Mouse (Mus musculus): ENCODE results near the gene Gabra2.

Gene Gabra2

DNA sequence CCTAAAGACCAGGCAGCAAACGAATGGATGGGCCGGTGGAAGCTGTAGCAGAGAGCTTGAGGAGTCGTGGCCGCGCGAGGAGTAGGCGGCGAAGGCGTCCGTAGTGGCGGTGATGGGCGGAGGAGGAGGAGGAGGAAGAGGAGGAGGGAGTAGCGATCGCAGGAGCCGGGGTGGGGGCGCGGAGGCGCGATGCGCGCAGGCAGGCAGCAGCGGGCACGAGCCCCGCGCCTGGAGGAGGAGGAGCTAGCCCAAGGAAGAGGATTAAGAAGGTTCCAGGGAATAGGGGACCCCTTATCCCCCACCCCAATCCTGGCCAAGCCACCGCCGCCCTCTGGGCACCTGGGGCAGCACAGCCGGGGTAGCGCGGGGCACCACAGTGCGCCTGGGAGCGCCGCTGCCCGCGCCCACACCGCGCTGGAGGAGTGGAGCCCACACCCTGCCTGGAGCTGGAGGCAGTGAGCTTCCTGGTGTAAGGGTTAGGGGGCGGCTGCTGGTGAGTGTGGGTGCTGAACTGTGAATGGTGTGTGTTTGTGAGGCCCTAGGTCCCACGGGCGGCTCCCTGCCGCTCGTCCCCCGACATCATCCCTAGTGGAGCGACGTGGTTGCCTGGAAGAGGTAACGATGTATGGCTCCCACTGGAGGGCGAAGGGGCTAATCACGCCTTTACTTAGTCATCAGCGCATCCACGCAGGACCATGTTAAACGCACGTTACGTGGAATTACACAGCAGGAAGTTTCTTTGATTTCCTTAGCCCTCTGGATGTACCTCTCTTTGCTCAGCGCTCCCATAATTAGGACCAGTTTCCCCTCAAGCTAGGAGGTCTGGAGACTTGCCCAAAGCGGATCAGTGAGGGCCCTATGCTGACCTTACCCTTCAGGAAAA is at the start of gene Gabra2:
TSS of gene Gabra2 (minus strand) at position 125 of the 883 bp plus-strand sequence.
- peak; percentile 23 for DNase-seq (ENCODE audit: low read depth, low spot score)

DNA sequence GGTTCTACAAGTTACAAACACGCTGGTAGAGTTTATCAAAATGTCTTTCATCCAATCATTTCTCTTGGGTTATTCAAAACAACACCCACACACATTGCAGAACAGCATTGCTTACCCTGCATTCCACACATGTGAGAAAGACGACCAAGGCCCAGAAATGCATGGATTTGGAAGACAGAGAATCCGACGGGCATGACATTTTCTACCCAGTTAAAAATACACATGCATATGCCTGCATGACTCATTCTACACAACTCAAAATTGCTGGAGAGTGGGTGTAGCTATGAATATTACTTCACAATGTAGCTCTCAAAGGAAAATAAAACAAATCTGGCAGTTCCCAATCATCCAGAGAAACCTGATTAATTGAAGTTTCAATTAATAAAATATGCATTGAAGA is 41.0 kb upstream of the Gabra2 start:
- DNase-seq (ENCODE audit: low read depth, low spot score) = no peak

DNA sequence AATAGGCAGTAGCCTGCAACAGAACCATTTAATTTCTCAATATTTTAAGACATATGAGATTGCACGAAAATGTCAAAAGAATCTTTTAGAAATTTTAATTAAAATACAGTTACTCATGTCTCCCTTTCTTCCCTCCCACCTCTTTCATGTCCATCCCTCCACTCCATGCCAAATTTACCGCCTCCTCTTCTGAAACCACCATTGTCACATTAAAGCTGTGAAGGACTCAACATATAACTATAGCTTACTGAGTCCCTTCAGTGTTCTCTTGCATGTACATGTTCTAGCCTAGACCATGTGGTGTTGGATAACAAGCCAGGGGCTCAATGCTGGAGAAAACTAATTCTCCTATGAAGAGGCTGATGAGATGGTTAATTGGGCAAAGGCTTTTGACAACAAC is 40.2 kb upstream of the Gabra2 start:
- DNase-seq (ENCODE audit: low read depth, low spot score) = no peak

DNA sequence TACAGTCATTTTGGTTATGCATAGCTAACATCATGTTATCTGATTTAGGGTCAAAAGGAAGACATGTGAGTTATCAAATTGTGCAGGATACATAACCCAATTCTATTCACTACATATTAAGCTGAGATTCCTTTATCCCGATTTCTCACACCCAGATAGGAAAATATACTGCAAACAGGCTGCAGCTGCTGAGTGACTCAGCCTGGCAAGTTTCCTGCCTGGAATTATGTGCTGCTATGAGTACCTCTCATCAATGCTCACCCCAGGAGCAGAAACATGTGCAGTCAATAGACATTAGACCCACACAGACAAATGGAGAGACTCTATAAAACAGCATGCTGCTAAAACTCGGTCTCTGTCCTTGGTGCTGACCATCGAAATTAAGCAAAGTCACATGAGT is 32.1 kb upstream of the Gabra2 start:
- DNase-seq (ENCODE audit: low read depth, low spot score) = no peak

DNA sequence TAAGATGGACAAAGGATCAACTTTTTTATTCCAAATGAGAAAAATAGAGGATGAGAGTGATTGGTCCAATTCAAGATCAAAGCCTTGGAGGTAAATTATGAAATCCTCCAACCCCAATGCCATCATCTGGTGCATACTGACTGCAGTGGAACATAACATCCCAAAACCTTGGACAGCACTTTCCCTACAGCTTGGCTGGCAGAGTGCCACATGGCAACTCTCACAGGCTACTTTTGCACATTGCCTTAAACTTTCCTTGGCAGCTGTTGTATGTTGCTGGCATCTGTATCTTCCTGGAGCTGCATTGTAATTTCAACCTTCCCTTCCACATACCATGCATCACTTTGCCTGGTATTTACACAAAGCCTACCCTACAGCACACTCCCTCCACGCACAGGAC is 19.6 kb upstream of the Gabra2 start:
- DNase-seq (ENCODE audit: low read depth, low spot score) = no peak

DNA sequence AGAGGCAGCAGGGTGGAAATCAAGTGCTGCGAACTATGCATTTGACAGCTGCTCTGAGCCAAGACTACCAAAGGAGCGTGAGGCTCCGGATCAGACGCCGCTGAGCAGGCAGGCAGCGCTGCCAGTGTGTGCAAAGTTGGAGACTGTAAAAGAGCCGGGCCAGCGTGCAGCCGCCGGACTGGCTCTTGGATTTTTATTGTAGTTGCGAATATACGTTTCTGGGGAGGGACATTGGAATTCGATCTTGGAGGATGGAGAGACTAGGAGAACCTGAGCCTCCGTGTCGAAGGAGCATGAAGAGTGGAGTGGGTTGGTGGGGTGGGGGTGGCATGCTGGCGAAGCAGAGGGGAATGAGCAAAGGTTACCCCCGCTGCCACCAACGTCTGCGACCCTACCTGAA is 469 bp downstream of the Gabra2 start:
- peak; percentile 20 for DNase-seq (ENCODE audit: low read depth, low spot score)

DNA sequence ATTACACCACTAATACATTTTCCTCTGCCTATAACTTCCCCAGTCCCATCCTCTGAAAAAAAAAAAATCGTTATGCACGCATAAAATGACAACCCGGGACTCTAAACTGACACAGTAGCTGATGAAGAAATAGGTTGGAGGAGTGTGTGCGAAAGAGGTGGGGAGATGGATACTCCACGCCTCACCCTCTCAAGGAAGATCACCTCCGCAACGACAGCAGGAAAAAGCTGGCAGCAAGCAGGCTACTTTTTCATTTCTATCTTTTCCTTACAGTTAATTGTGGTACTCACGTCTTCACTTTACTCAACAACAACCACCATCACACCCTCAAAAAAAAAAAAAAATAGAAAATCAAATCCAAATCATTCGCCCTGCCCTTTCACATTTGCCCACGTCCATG is 873 bp downstream of the Gabra2 start:
- DNase-seq (ENCODE audit: low read depth, low spot score) = no peak

DNA sequence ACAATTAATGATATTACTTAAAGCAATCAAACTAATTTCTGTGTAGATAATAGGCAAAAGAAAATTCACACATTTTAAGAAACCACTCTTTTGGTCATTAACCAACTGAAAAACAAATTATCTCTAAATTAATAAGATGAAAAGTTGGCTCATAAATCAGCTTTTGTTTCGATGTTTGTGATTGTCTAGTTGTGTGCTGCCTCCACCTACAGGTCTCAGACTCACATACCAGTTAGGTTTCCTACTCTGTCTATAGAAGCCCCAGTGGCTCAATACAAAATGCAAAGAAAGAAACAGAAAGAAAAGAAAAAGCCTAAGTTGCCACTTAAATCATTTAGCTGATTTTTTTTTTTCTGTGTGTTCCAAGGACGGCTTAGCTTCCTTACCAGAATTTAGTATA is 1.8 kb downstream of the Gabra2 start:
- no peak for DNase-seq (ENCODE audit: low read depth, low spot score)

DNA sequence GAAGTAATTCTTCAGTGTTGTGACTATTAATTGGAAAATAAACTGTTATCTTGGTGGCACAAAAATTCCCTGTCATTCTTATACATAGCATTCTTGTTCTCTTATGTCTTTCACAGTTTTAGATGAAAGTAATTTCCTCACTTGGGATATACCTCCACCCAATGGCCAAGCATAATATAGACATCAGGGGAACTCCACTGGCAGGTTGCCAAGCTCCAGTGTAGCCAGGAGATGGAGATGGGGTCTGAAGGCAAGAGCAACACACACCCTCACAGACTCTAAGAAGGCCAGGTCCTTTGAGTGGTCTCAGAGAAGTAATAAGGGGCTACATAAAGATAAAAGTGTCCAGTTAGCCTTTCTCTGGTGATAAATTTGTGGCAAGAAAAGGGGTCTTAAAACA is 3.2 kb downstream of the Gabra2 start:
- DNase-seq (ENCODE audit: low read depth, low spot score) = peak; percentile 30

DNA sequence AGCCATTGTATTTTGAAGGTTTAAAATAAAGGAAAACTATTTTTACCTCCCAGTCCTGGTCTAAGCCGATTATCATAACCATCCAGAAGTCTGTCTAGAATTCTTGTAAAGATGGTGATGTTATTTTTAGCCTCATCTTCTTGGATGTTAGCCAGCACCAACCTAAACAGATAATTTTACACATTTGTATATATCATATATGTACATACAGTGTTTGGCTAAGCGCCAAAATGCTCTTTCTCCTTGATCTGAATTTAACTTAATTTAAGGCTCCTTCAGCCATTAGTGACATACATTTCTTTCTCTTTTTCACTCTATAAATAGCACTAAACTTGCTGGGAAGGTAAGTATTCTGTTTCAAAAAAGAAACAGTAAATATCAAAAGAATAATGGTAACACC is 3.7 kb downstream of the Gabra2 start:
- DNase-seq (ENCODE audit: low read depth, low spot score) = no peak

DNA sequence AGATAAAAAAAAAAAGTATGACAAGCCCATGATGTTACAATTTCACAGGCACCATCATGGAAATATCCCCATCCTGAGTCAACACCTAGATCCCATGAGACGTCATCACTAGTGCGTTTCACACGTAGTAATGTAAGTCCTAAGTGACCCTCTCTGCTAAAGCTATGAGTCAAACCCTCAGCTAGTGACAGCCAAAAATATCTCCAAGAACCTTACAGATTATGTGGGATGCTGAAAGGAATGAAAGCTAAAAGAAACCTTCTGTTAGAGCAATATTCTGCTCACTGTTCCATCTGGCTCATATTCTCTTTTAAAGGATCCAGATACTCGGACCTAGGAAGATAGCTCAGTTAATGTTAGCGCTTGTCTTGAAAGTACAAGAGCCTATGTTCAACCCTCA is 16.8 kb downstream of the Gabra2 start:
- no peak for DNase-seq (ENCODE audit: low read depth, low spot score)

DNA sequence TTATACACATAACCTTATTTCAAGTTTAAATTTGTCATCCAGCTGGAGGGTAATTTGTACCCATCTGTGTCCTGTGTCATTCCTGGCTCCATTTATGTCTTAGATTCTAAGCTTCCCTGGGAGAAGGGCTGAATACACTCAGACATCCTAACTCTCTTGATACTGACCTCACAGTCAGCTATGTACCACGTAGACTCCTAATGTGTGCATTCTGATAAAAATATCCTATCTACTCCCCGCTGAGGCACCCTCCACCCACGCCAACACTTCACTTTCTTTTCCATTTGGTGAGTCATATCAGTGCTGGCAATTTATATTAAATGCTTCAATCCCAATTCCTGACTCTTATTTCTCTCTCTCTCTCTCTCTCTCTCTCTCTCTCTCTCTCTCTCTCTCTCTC is 34.0 kb downstream of the Gabra2 start:
- no peak for DNase-seq (ENCODE audit: low read depth, low spot score)

DNA sequence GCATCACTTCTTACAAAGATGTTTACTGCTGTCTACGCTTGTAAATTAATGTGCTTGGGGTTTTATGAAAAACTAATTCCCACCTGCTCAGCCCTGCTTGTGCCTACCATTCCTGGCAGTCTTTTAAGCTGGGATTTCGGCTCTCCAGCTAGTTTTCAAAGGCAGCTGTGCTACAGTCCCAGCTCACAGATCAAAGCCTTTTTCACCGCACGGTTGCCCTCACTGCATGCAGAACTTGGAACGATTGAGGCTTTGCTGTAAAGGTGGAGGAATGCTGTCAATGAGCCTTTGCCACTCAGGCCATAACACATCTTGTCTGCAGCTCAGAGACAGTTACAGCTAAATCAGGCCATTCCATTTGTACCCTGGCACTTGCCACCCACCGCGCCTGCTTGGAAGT is 37.6 kb downstream of the Gabra2 start:
- no peak for DNase-seq (ENCODE audit: low read depth, low spot score)

DNA sequence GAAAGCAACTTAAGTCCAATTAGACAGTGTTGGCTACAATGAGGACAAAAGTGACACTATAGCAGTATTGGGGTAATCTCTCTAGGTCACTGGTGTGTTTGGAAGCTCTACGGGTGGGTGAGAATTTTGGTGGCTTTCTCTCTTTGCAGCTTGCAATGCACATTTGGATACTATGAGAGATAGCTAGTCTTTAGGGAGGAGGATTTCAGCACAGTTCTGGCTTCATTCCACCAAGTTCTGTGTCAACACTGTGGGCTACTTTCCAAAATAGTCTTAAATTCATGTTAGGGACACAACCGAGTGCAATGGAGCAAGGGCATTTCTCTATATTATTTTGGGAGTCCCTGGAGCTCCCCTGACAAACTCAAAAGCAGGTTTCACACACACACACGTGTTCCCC is 58.3 kb downstream of the Gabra2 start:
- no peak for DNase-seq (ENCODE audit: low read depth, low spot score)

DNA sequence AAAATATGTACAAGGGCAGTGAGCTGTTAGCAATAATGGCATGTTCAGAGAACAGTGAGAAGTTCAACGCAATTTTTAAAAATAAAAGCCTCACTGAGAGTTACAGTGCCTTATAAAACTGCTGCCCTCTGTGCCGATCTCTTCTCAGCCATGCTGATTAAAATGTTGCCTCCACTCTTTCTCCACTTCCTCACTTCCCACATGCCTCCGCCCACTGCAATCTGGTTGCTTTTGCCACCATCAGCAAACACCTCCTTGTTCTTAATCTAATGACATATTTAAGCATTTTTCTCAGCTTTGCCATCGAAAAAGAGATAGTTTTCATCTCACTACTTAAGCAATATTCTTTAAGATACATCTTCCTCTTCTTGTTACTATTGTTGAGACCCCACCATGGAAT is 69.7 kb downstream of the Gabra2 start:
- no peak for DNase-seq (ENCODE audit: low read depth, low spot score)

DNA sequence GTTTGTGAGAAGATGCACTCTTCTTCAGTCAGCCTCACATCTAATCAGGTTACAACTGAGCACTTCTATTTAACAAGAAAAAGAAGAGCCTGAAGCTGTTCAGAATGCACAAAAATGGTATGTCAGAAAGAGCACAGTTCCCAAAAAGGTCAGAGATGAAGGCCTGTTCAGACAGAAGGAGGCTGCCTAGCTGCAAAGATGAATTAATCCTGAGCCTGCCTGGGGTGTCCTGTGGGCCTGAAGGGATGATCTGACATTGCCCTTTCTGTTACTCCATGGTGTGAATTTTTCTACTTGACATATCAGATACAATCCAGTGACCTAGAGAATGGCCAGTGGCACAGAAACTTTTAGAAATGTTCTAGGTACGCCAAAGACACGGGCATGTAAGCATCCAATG is 83.9 kb downstream of the Gabra2 start:
- no peak for DNase-seq (ENCODE audit: low read depth, low spot score)

DNA sequence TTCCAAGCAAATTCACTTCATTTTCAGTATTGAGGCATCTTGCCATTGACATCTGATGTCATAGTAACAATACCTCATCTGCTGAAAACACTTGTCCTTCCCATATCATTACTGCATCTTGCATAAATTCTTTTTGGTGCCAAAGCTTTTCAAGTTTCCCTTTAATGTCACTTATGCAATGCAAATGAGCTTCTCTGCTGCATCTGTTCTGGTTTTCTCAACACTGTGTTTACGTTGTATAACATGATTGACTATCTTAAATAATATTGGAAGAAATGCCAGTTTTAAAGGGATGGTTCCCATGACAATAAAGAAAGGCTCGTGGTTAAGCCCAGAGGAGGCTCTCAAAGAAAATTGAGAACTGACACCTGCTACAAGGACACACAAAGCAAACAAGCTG is 84.4 kb downstream of the Gabra2 start:
- DNase-seq (ENCODE audit: low read depth, low spot score) = no peak

DNA sequence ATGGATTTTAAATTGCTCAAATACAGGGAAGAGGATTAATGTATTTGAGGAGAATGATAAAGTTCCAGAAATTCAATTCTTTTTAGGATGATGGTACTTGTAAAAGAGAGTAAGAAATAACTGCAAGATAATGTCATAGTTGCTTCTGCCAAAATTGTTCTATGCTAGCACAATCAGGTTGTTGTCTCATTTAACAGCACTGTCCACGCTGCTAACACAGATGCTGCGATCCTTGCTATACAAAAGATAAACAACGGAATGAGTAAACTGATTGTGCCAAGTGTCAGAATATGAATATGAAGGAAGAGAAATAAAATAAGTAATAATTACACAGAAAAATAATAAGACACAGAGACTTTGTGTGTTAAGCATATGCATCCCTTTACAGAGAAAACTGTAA is 84.9 kb downstream of the Gabra2 start:
- DNase-seq (ENCODE audit: low read depth, low spot score) = no peak

DNA sequence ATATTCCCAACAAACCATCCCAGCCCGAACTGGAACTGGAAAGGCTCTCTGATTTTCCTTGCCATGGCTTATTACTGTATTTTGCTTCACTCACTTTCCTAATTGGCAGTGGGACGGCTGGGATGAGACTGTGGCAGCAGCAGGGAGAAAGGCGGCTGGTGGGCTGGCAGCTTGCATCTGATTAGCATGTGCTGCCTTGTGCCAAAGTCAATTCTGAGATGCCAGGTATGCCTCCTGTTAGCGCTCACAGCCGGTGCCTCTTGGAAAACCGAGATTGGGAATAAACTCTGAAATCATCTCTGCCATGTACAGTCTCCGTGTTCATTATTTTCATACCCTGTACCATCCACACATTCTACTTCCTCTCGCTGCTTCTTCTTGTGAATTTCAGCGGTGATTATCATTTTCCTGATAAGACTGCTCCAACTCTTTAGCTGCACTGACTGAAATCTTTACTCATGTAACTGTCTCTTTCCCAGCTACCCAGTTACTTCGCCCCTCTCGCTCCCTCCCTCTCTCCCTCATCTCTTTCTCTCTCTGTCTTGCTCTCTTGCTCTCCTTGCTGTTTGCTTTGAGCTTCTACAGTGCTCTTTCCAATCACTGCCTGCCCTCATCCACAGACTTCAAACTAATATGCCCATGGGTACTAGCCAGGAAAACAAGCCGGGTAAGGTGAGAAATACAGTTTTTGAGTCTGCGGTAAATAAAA is 99.9 kb downstream of the Gabra2 start:
- DNase-seq (ENCODE audit: low read depth, low spot score) = no peak

DNA sequence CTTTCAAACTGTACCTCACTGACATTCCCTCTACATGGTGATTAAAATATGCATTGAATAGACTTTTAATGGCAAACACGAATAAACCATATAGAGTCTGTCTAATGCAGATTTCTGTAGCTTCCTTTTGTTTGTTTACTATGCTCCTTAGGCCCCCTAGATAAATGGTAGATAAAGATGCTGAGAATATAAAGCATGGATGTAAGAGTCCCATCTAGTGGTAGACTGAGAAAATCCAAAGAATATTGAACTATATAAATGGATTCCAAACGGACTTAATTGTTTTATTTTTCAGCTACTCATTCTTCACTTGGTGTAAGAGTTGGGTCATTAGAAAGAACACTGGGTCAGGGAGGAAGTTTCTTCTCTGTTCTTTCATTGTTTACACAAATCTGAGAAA is 102.4 kb downstream of the Gabra2 start:
- no peak for DNase-seq (ENCODE audit: low read depth, low spot score)

DNA sequence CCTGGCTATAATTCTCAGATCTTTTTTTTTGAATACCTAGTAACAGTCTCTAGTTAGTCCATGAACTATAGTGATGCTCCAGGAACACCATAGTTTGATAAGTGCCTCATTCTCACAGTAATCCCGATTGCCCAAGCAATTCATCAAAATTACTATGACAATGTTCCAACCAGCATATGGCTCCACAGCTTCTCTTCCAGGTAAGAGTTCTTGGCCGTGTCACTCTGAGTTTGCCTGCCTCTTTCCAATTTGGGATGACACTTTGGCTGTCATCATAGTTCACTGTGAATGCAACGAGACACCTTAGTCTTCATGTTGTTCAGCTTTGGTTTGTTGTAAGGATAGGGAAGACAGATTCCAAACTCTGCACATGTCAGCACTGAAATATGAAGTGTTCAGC is 104.8 kb downstream of the Gabra2 start:
- no peak for DNase-seq (ENCODE audit: low read depth, low spot score)

Data from retina, postnatal 7 days (tissue).